Comparison of ENCODE assay signal across 12 mouse cellular contexts in the genomic region with DNA sequence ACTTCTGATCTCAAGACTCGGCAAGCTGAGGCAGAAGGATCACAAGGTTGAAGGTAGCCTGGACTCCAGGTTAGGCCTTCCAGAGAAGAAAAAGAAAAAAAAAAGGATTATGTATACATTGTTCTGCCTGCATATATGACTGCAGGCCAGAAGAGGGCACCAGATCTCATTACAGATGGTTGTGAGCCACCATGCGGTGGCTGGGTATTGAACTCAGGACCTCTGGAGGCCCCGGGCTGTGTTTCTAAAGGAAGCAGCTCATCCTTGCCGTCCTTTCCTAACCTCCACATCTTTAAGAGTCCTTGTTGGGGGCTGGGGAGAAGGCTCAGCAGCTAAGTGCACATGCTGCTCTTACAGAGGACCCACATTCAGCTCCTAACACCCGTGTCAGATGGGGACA. TPM values are rescaled to one million over a fixed set of nuclear protein-coding genes. Genes with fewer than 3 reads are reported as not detected.
DNase-seq lines count a peak whose midpoint lies in the region; ATAC-seq and TF ChIP-seq lines count a peak whose summit lies in the region.
"Had no signal": no experiment of that assay in that cellular context is flagged by ENCODE, and none has a peak within 500 bp of the region (broad histone marks: within the 10 kb centered on the region; RNA-seq: fewer than 3 reads in every experiment).

No protein-coding gene starts in this region.

- no peak for TF ChIP-seq EP300 in heart, postnatal 0 days (IDR thresholded peaks at IDR 0.05; ENCODE audit: low read depth)
- TF ChIP-seq EP300 in lung, postnatal 0 days (IDR thresholded peaks at IDR 0.05): no peak

- H3K36me3 ChIP-seq in heart, postnatal 0 days (replicated peaks; ENCODE audit: control insufficient read depth, insufficient read depth, low read length): peaks cover 96% of the 10 kb centered on the region
- peaks cover 66% of the 10 kb centered on the region for H3K36me3 ChIP-seq in heart, embryonic 11.5 days (ENCODE audit: control insufficient read depth, insufficient read depth, low read length)
- peaks cover 57% of the 10 kb centered on the region for H3K36me3 ChIP-seq in lung, postnatal 0 days (ENCODE audit: insufficient read depth, low read length)
- peaks cover 49% of the 10 kb centered on the region for H3K36me3 ChIP-seq in ES-E14 (ENCODE audit: control insufficient read depth, insufficient read depth, low read length, poor library complexity, severe bottlenecking)

- H3K4me3 ChIP-seq in heart, postnatal 0 days (ENCODE audit: low read depth, low read length): no peak overlapping the region
- no peak overlapping the region for H3K4me3 ChIP-seq in heart, embryonic 11.5 days (ENCODE audit: low read depth, low read length)
- H3K4me3 ChIP-seq in lung, postnatal 0 days (ENCODE audit: low read depth, low read length): no peak overlapping the region
- no peak overlapping the region for H3K4me3 ChIP-seq in ES-E14 (ENCODE audit: insufficient read depth in 1 of 2, low read depth in 1 of 2, low read length in 2 of 2, poor library complexity in 1 of 2, severe bottlenecking in 1 of 2)
- H3K4me3 ChIP-seq: kidney, embryonic 15.5 days; neural tube, embryonic 13.5 days had no signal

- in situ Hi-C loops in ES-E14 (cut with MboI; ENCODE audit: low sequenced_read_pairs in 2 of 2, unreplicated experiment in 2 of 2): loop anchor here in 1 of 2 experiments (25.0 kb wide), 1 partner anchor 981 kb away; the partner anchor contains the start of genes Mcm2 and Podxl2

- no peaks in the 10 kb centered on the region for H3K4me1 ChIP-seq in heart, postnatal 0 days (ENCODE audit: control insufficient read depth, insufficient read depth)
- H3K4me1 ChIP-seq in heart, embryonic 11.5 days (ENCODE audit: control insufficient read depth, insufficient read depth, low read length): no peaks in the 10 kb centered on the region
- no peaks in the 10 kb centered on the region for H3K4me1 ChIP-seq in lung, postnatal 0 days (ENCODE audit: insufficient read depth, low read depth, low read length)
- H3K4me1 ChIP-seq in ES-E14 (ENCODE audit: control insufficient read depth in 2 of 2, insufficient read depth in 2 of 2, low read length in 2 of 2, poor library complexity in 1 of 2): peaks cover 6 to 15% of the 10 kb centered on the region in 2 experiments; a peak in 3 of 4 replicates
- H3K4me1 ChIP-seq: kidney, embryonic 15.5 days; neural tube, embryonic 13.5 days had no signal

- DNase-seq in heart, postnatal 0 days (ENCODE audit: low spot score): no peak
- no peak for DNase-seq in lung, postnatal 0 days (ENCODE audit: low spot score)
- DNase-seq in lung, postnatal 36 days: no peak
- no peak for DNase-seq in ES-E14 (ENCODE audit: low read depth, low spot score)
- DNase-seq in retina, postnatal 1 day: peak; percentile 48
- DNase-seq in urinary bladder, postnatal 25 days (ENCODE audit: low spot score): no peak
- DNase-seq in adrenal gland, adult (ENCODE audit: inconsistent age in 2 of 2, low spot score in 1 of 2): no peak
- DNase-seq: right cerebral cortex, postnatal 4 days; thymus, adult 18-20 months had no signal

- H3K27ac ChIP-seq in heart, postnatal 0 days (ENCODE audit: low read depth): no peak overlapping the region
- H3K27ac ChIP-seq in heart, embryonic 11.5 days (ENCODE audit: low read depth, low read length): no peak overlapping the region
- H3K27ac ChIP-seq in lung, postnatal 0 days (ENCODE audit: low read length): no peak overlapping the region
- no peak overlapping the region for H3K27ac ChIP-seq in ES-E14 (ENCODE audit: insufficient read depth, low read depth, low read length, poor library complexity, severe bottlenecking)
- H3K27ac ChIP-seq: kidney, embryonic 15.5 days; neural tube, embryonic 13.5 days had no signal

- H3K9me3 ChIP-seq in heart, postnatal 0 days (replicated peaks; ENCODE audit: control insufficient read depth, low read length): no peaks in the 10 kb centered on the region
- no peaks in the 10 kb centered on the region for H3K9me3 ChIP-seq in heart, embryonic 11.5 days (replicated peaks; ENCODE audit: control insufficient read depth, low read length)
- H3K9me3 ChIP-seq in lung, postnatal 0 days (ENCODE audit: low read length): no peaks in the 10 kb centered on the region
- no peaks in the 10 kb centered on the region for H3K9me3 ChIP-seq in ES-E14 (ENCODE audit: control insufficient read depth, insufficient read depth, low read depth, low read length)
- H3K9me3 ChIP-seq: kidney, embryonic 15.5 days; neural tube, embryonic 13.5 days had no signal

- no peak overlapping the region for H3K9ac ChIP-seq in heart, postnatal 0 days (replicated peaks; ENCODE audit: low read depth, low read length)
- H3K9ac ChIP-seq in heart, embryonic 11.5 days (ENCODE audit: low read depth, low read length): no peak overlapping the region
- no peak overlapping the region for H3K9ac ChIP-seq in lung, postnatal 0 days (replicated peaks; ENCODE audit: low read depth)
- no peak overlapping the region for H3K9ac ChIP-seq in ES-E14 (ENCODE audit: insufficient read depth, low read depth, low read length, poor library complexity, severe bottlenecking)
- H3K9ac ChIP-seq: kidney, embryonic 15.5 days; neural tube, embryonic 13.5 days had no signal

- H3K27me3 ChIP-seq in heart, postnatal 0 days (ENCODE audit: control insufficient read depth, insufficient read depth, low read length): no peaks in the 10 kb centered on the region
- no peaks in the 10 kb centered on the region for H3K27me3 ChIP-seq in heart, embryonic 11.5 days (ENCODE audit: control insufficient read depth, insufficient read depth, low read length)
- no peaks in the 10 kb centered on the region for H3K27me3 ChIP-seq in lung, postnatal 0 days (replicated peaks; ENCODE audit: insufficient read depth, low read length)
- H3K27me3 ChIP-seq: kidney, embryonic 15.5 days; neural tube, embryonic 13.5 days had no signal

- TF ChIP-seq CTCF in heart, postnatal 0 days (IDR thresholded peaks at IDR 0.05; ENCODE audit: low read depth): peak; percentile 39
- peak; percentile 64 for TF ChIP-seq CTCF in lung, postnatal 0 days (IDR thresholded peaks at IDR 0.05)

- no peak overlapping the region for H3K4me2 ChIP-seq in heart, postnatal 0 days (ENCODE audit: low read depth, low read length)
- no peak overlapping the region for H3K4me2 ChIP-seq in heart, embryonic 11.5 days
- no peak overlapping the region for H3K4me2 ChIP-seq in lung, postnatal 0 days (replicated peaks; ENCODE audit: low read depth, low read length)
- H3K4me2 ChIP-seq: kidney, embryonic 15.5 days; neural tube, embryonic 13.5 days had no signal

- WGBS in heart, postnatal 0 days: 65% methylated on average over 5 of the region's 5 CpGs
- 69% methylated on average over 5 of the region's 5 CpGs for WGBS in heart, embryonic 11.5 days (ENCODE audit: insufficient replicate concordance)
- 63% methylated on average over 5 of the region's 5 CpGs for WGBS in lung, postnatal 0 days

- ATAC-seq in heart, postnatal 0 days (ENCODE audit: insufficient read depth, low read depth): no peak
- ATAC-seq in heart, embryonic 11.5 days (replicated peaks; ENCODE audit: insufficient number of reproducible peaks, low FRiP score, low TSS enrichment): no peak
- ATAC-seq in lung, postnatal 0 days: no peak

TF ChIP-seq in ES-E14, 5 proteins besides CTCF, POLR2A, EP300 and RAD21:
- TF ChIP-seq ZNF384 (IDR thresholded peaks at IDR 0.05; ENCODE audit: low read depth, low read length) (peak; percentile 73), ZC3H11A (IDR thresholded peaks at IDR 0.05; ENCODE audit: borderline replicate concordance, low read depth, low read length) (no peak)

RNA-seq across cellular contexts. Expression of gene Hmces, which starts 7.1 kb away (rescaled TPM):
- 8.7 and 40.9 TPM in 2 replicates for total RNA-seq in heart, postnatal 0 days (2014; rRNA removed; ENCODE audit: low replicate concordance)
- 16.2 and 18.0 TPM in 2 replicates for polyA plus RNA-seq in heart, postnatal 0 days (2015; fragmentation: Nextera tagmentation; extraction: Ambion mirVana)
- 28.5 and 28.7 TPM in 2 replicates for polyA plus RNA-seq in heart, embryonic 11.5 days (2014; fragmentation: Nextera tagmentation; extraction: Ambion mirVana)
- 33.5 and 34.5 TPM in 2 replicates for polyA plus RNA-seq in lung, postnatal 0 days (2015; fragmentation: Nextera tagmentation; extraction: Ambion mirVana)
- 61.2 and 125 TPM in 2 replicates for total RNA-seq in ES-E14 (2012; rRNA removed)

RNA-seq across cellular contexts. Expression of gene Copg1, which starts 19.0 kb away (rescaled TPM):
- total RNA-seq in heart, postnatal 0 days (2014; rRNA removed; ENCODE audit: low replicate concordance): 92.4 and 95.1 TPM in 2 replicates
- 66.3 and 67.1 TPM in 2 replicates for polyA plus RNA-seq in heart, postnatal 0 days (2015; fragmentation: Nextera tagmentation; extraction: Ambion mirVana)
- polyA plus RNA-seq in heart, embryonic 11.5 days (2014; fragmentation: Nextera tagmentation; extraction: Ambion mirVana): 118 and 151 TPM in 2 replicates
- 72.2 and 75.4 TPM in 2 replicates for polyA plus RNA-seq in lung, postnatal 0 days (2015; fragmentation: Nextera tagmentation; extraction: Ambion mirVana)
- 103 and 107 TPM in 2 replicates for total RNA-seq in ES-E14 (2012; rRNA removed)

RNA-seq across cellular contexts. Expression of gene Cnbp, which starts 55.7 kb away (rescaled TPM):
- 247 and 318 TPM in 2 replicates for total RNA-seq in heart, postnatal 0 days (2014; rRNA removed; ENCODE audit: low replicate concordance)
- 553 and 591 TPM in 2 replicates for polyA plus RNA-seq in heart, postnatal 0 days (2015; fragmentation: Nextera tagmentation; extraction: Ambion mirVana)
- 886 and 909 TPM in 2 replicates for polyA plus RNA-seq in heart, embryonic 11.5 days (2014; fragmentation: Nextera tagmentation; extraction: Ambion mirVana)
- polyA plus RNA-seq in lung, postnatal 0 days (2015; fragmentation: Nextera tagmentation; extraction: Ambion mirVana): 565 and 604 TPM in 2 replicates
- total RNA-seq in ES-E14 (2012; rRNA removed): 400 and 562 TPM in 2 replicates
